Comparison of ENCODE assay signal across 12 mouse cellular contexts in genomic region chr17:25415421-25415913, GRCm38 (mm10). TPM values are rescaled to one million over a fixed set of nuclear protein-coding genes. Genes with fewer than 3 reads are reported as not detected.
DNase-seq lines count a peak whose midpoint lies in the region; ATAC-seq and TF ChIP-seq lines count a peak whose summit lies in the region.
"Had no signal": no experiment of that assay in that cellular context is flagged by ENCODE, and none has a peak within 500 bp of the region (broad histone marks: within the 10 kb centered on the region; RNA-seq: fewer than 3 reads in every experiment).

No protein-coding gene starts in this region.

- no peaks in the 10 kb centered on the region for H3K36me3 ChIP-seq in intestine, embryonic 14.5 days (ENCODE audit: control insufficient read depth, insufficient read depth, low read length)
- H3K36me3 ChIP-seq in intestine, postnatal 0 days (ENCODE audit: control insufficient read depth, insufficient read depth), result no peaks in the 10 kb centered on the region
- H3K36me3 ChIP-seq in embryonic facial prominence, embryonic 12.5 days, result no peaks in the 10 kb centered on the region
- H3K36me3 ChIP-seq in hindbrain, embryonic 13.5 days, result no peaks in the 10 kb centered on the region
- H3K36me3 ChIP-seq in midbrain, postnatal 0 days (ENCODE audit: insufficient read depth, low read length), result no peaks in the 10 kb centered on the region

- no peaks in the 10 kb centered on the region for H3K9me3 ChIP-seq in intestine, embryonic 14.5 days (ENCODE audit: control insufficient read depth, low read length)
- no peaks in the 10 kb centered on the region for H3K9me3 ChIP-seq in intestine, postnatal 0 days (ENCODE audit: control insufficient read depth)
- H3K9me3 ChIP-seq in embryonic facial prominence, embryonic 12.5 days, result no peaks in the 10 kb centered on the region
- H3K9me3 ChIP-seq in hindbrain, embryonic 13.5 days, result no peaks in the 10 kb centered on the region
- no peaks in the 10 kb centered on the region for H3K9me3 ChIP-seq in midbrain, postnatal 0 days (ENCODE audit: low read length)
- H3K9me3 ChIP-seq: megakaryocyte, embryonic 14.5 days had no signal

- no peak for DNase-seq in intestine, embryonic 14.5 days (ENCODE audit: low spot score)
- DNase-seq in midbrain, postnatal 0 days (ENCODE audit: low spot score), result peak; percentile 45
- DNase-seq in thymus, postnatal 14 days, result no peak
- no peak for DNase-seq in cerebellum, postnatal 4 days (ENCODE audit: low spot score in 2 of 2)
- DNase-seq in left cerebral cortex, adult 11 months (ENCODE audit: low spot score), result no peak
- DNase-seq: kidney, adult 9 months had no signal

- peak; percentile 50 for ATAC-seq in intestine, embryonic 14.5 days (replicated peaks; ENCODE audit: low FRiP score, low TSS enrichment, low read depth)
- ATAC-seq in intestine, postnatal 0 days, result no peak
- 0 out of 2 replicates have a peak, but pooled peaks have one; percentile 25 for ATAC-seq in embryonic facial prominence, embryonic 12.5 days (ENCODE audit: insufficient number of reproducible peaks, insufficient read depth, low FRiP score, low TSS enrichment)
- 0 out of 2 replicates have a peak, but pooled peaks have one; percentile 26 for ATAC-seq in hindbrain, embryonic 13.5 days (ENCODE audit: low FRiP score)
- peak; percentile 22; the same call in 1 of the 2 replicates for ATAC-seq in midbrain, postnatal 0 days (ENCODE audit: low FRiP score)

- 0% methylated on average over 4 of the region's 6 CpGs for WGBS in intestine, embryonic 14.5 days
- WGBS in intestine, postnatal 0 days, result 22% methylated on average over 5 of the region's 6 CpGs
- 7% methylated on average over 5 of the region's 6 CpGs for WGBS in embryonic facial prominence, embryonic 12.5 days
- 1% methylated on average over 5 of the region's 6 CpGs for WGBS in hindbrain, embryonic 13.5 days
- 11% methylated on average over 5 of the region's 6 CpGs for WGBS in midbrain, postnatal 0 days

- no peak overlapping the region for H3K4me3 ChIP-seq in intestine, embryonic 14.5 days (ENCODE audit: low read depth, low read length)
- H3K4me3 ChIP-seq in intestine, postnatal 0 days (ENCODE audit: low read depth, low read length), result no peak overlapping the region
- H3K4me3 ChIP-seq in embryonic facial prominence, embryonic 12.5 days, result no peak overlapping the region
- H3K4me3 ChIP-seq in hindbrain, embryonic 13.5 days, result no peak overlapping the region
- H3K4me3 ChIP-seq in midbrain, postnatal 0 days (ENCODE audit: low read depth, low read length), result no peak overlapping the region
- H3K4me3 ChIP-seq: megakaryocyte, embryonic 14.5 days had no signal

- no peak for TF ChIP-seq CTCF in intestine, postnatal 0 days (IDR thresholded peaks at IDR 0.05; ENCODE audit: low read depth)
- TF ChIP-seq CTCF in midbrain, postnatal 0 days (IDR thresholded peaks at IDR 0.05), result no peak

- peaks cover 39% of the 10 kb centered on the region for H3K4me1 ChIP-seq in intestine, embryonic 14.5 days (replicated peaks; ENCODE audit: control insufficient read depth, insufficient read depth, low read length)
- H3K4me1 ChIP-seq in intestine, postnatal 0 days (replicated peaks; ENCODE audit: control insufficient read depth, insufficient read depth, low read length), result peaks cover 4% of the 10 kb centered on the region; the same call in 1 of the 2 replicates
- H3K4me1 ChIP-seq in embryonic facial prominence, embryonic 12.5 days, result peaks cover 69% of the 10 kb centered on the region
- peaks cover 77% of the 10 kb centered on the region for H3K4me1 ChIP-seq in hindbrain, embryonic 13.5 days (replicated peaks)
- H3K4me1 ChIP-seq in midbrain, postnatal 0 days (ENCODE audit: insufficient read depth, low read length), result peaks cover 24% of the 10 kb centered on the region

- no peak overlapping the region for H3K9ac ChIP-seq in intestine, embryonic 14.5 days (ENCODE audit: low read length)
- no peak overlapping the region for H3K9ac ChIP-seq in intestine, postnatal 0 days (ENCODE audit: low read depth, low read length)
- peak overlapping the region; percentile 25 for H3K9ac ChIP-seq in embryonic facial prominence, embryonic 12.5 days
- peak overlapping the region; percentile 53 for H3K9ac ChIP-seq in hindbrain, embryonic 13.5 days
- no peak overlapping the region; the same call in 1 of the 2 replicates for H3K9ac ChIP-seq in midbrain, postnatal 0 days (replicated peaks; ENCODE audit: low read length, poor library complexity, severe bottlenecking)

- H3K4me2 ChIP-seq in intestine, embryonic 14.5 days (ENCODE audit: low read length), result no peak overlapping the region
- H3K4me2 ChIP-seq in intestine, postnatal 0 days (replicated peaks; ENCODE audit: low read depth), result no peak overlapping the region
- peak overlapping the region; percentile 32 for H3K4me2 ChIP-seq in embryonic facial prominence, embryonic 12.5 days (replicated peaks)
- H3K4me2 ChIP-seq in hindbrain, embryonic 13.5 days, result 0 out of 2 replicates have a peak overlapping the region, but pooled peaks have one; percentile 17
- H3K4me2 ChIP-seq in midbrain, postnatal 0 days (ENCODE audit: low read depth, low read length, poor library complexity, severe bottlenecking), result no peak overlapping the region

- peak overlapping the region; percentile 17; the same call in 1 of the 2 replicates for H3K27ac ChIP-seq in intestine, embryonic 14.5 days (ENCODE audit: low read depth)
- no peak overlapping the region for H3K27ac ChIP-seq in intestine, postnatal 0 days (ENCODE audit: low read depth, low read length)
- peak overlapping the region; percentile 86 for H3K27ac ChIP-seq in embryonic facial prominence, embryonic 12.5 days
- peak overlapping the region; percentile 73 for H3K27ac ChIP-seq in hindbrain, embryonic 13.5 days
- peak overlapping the region; percentile 47 for H3K27ac ChIP-seq in midbrain, postnatal 0 days (ENCODE audit: low read depth, low read length)

- no peaks in the 10 kb centered on the region for H3K27me3 ChIP-seq in intestine, embryonic 14.5 days (replicated peaks; ENCODE audit: control insufficient read depth, insufficient read depth, low read length)
- no peaks in the 10 kb centered on the region for H3K27me3 ChIP-seq in intestine, postnatal 0 days (replicated peaks; ENCODE audit: control insufficient read depth, insufficient read depth, low read length)
- H3K27me3 ChIP-seq in embryonic facial prominence, embryonic 12.5 days, result no peaks in the 10 kb centered on the region
- no peaks in the 10 kb centered on the region for H3K27me3 ChIP-seq in hindbrain, embryonic 13.5 days
- H3K27me3 ChIP-seq in midbrain, postnatal 0 days (ENCODE audit: insufficient read depth, low read length), result no peaks in the 10 kb centered on the region

RNA-seq across cellular contexts. Expression of gene Cacna1h, which starts 18.1 kb away (rescaled TPM):
- 6.6 and 7.0 TPM in 2 replicates for polyA plus RNA-seq in intestine, embryonic 14.5 days (2014; fragmentation: Nextera tagmentation; extraction: Ambion mirVana)
- polyA plus RNA-seq in intestine, postnatal 0 days (2015; fragmentation: Nextera tagmentation; extraction: Ambion mirVana), result 1.7 and 1.9 TPM in 2 replicates
- polyA plus RNA-seq in embryonic facial prominence, embryonic 12.5 days (2016; fragmentation: Nextera tagmentation; extraction: Ambion mirVana), result 8.7 and 11.9 TPM in 2 replicates
- 9.7 and 10.2 TPM in 2 replicates for polyA plus RNA-seq in hindbrain, embryonic 13.5 days (2015; fragmentation: Nextera tagmentation; extraction: Ambion mirVana)
- 117 and 164 TPM in 2 replicates for total RNA-seq in midbrain, postnatal 0 days (2014; rRNA removed)
- polyA plus RNA-seq in midbrain, postnatal 0 days (2015; fragmentation: Nextera tagmentation; extraction: Ambion mirVana), result 7.6 and 9.5 TPM in 2 replicates

RNA-seq across cellular contexts. Expression of gene Tekt4, which starts 38.9 kb away (rescaled TPM):
- polyA plus RNA-seq in intestine, embryonic 14.5 days (2014; fragmentation: Nextera tagmentation; extraction: Ambion mirVana), result 0.35 TPM in 1 of 2 replicates, not detected in the other
- not detected in 2 replicates for polyA plus RNA-seq in intestine, postnatal 0 days (2015; fragmentation: Nextera tagmentation; extraction: Ambion mirVana)
- 0.13 and 0.22 TPM in 2 replicates for polyA plus RNA-seq in embryonic facial prominence, embryonic 12.5 days (2016; fragmentation: Nextera tagmentation; extraction: Ambion mirVana)
- 1.1 and 2.0 TPM in 2 replicates for polyA plus RNA-seq in hindbrain, embryonic 13.5 days (2015; fragmentation: Nextera tagmentation; extraction: Ambion mirVana)
- 1.9 and 5.2 TPM in 2 replicates for total RNA-seq in midbrain, postnatal 0 days (2014; rRNA removed)
- 2.1 and 2.3 TPM in 2 replicates for polyA plus RNA-seq in midbrain, postnatal 0 days (2015; fragmentation: Nextera tagmentation; extraction: Ambion mirVana)
- total RNA-seq: adrenal gland, adult 18-20 months had no signal

RNA-seq across cellular contexts. Expression of gene Tpsg1, which starts 46.4 kb away (rescaled TPM):
- polyA plus RNA-seq in intestine, embryonic 14.5 days (2014; fragmentation: Nextera tagmentation; extraction: Ambion mirVana), result 2.1 and 6.3 TPM in 2 replicates
- polyA plus RNA-seq in intestine, postnatal 0 days (2015; fragmentation: Nextera tagmentation; extraction: Ambion mirVana), result 11.0 and 13.3 TPM in 2 replicates
- polyA plus RNA-seq in embryonic facial prominence, embryonic 12.5 days (2016; fragmentation: Nextera tagmentation; extraction: Ambion mirVana), result 0.31 TPM in 1 of 2 replicates, not detected in the other
- 0.85 and 0.90 TPM in 2 replicates for polyA plus RNA-seq in hindbrain, embryonic 13.5 days (2015; fragmentation: Nextera tagmentation; extraction: Ambion mirVana)
- not detected in 2 replicates for total RNA-seq in midbrain, postnatal 0 days (2014; rRNA removed)
- 1.0 and 1.2 TPM in 2 replicates for polyA plus RNA-seq in midbrain, postnatal 0 days (2015; fragmentation: Nextera tagmentation; extraction: Ambion mirVana)
- polyA plus RNA-seq: cortical plate, adult 2 months had no signal

RNA-seq across cellular contexts. Expression of gene Tpsb2, which starts 49.4 kb away (rescaled TPM):
- polyA plus RNA-seq in intestine, embryonic 14.5 days (2014; fragmentation: Nextera tagmentation; extraction: Ambion mirVana), result 0.66 and 0.89 TPM in 2 replicates
- polyA plus RNA-seq in intestine, postnatal 0 days (2015; fragmentation: Nextera tagmentation; extraction: Ambion mirVana), result 6.7 and 7.8 TPM in 2 replicates
- not detected in 2 replicates for polyA plus RNA-seq in embryonic facial prominence, embryonic 12.5 days (2016; fragmentation: Nextera tagmentation; extraction: Ambion mirVana)
- polyA plus RNA-seq in hindbrain, embryonic 13.5 days (2015; fragmentation: Nextera tagmentation; extraction: Ambion mirVana), result 0.14 TPM in 1 of 2 replicates, not detected in the other
- 0.28 and 1.8 TPM in 2 replicates for total RNA-seq in midbrain, postnatal 0 days (2014; rRNA removed)
- 0.60 and 1.0 TPM in 2 replicates for polyA plus RNA-seq in midbrain, postnatal 0 days (2015; fragmentation: Nextera tagmentation; extraction: Ambion mirVana)

Comparison
In these comparisons a context has a peak if more than half of its experiments do, and no peak if none do; other contexts are left out.
1. H3K4me2 ChIP-seq: peak in embryonic facial prominence, embryonic 12.5 days (single experiment) and hindbrain, embryonic 13.5 days (single experiment); none in intestine, embryonic 14.5 days (single experiment), intestine, postnatal 0 days (single experiment) and midbrain, postnatal 0 days (single experiment).
2. H3K9ac ChIP-seq: peak in embryonic facial prominence, embryonic 12.5 days (single experiment) and hindbrain, embryonic 13.5 days (single experiment); none in intestine, embryonic 14.5 days (single experiment), intestine, postnatal 0 days (single experiment) and midbrain, postnatal 0 days (single experiment).